Mouse (Mus musculus) liver, embryonic 14.5 days (tissue): ENCODE measurements around the gene Cobl. TPM values are rescaled to one million over a fixed set of nuclear protein-coding genes. Genes with fewer than 3 reads are reported as not detected.

Experiments
- ATAC-seq: fragments of 200-750 bp; cut with Nextera tagmentation; 2 replicates; pipeline ENCODE4 v1.8.0; 2017; ENCODE audit warnings: moderate number of reproducible peaks, mild to moderate bottlenecking, moderate library complexity; ENCODE audit not compliant: insufficient read depth
- DNase-seq, 3 experiments: peaks; one replicate each; pipeline ENCODE4 v3.0.0-alpha.2; 2012 to 2013; ENCODE audit warnings: low read depth in 3 of 3, low spot score in 3 of 3
- H3K27ac ChIP-seq: fragments of 300-500 bp; sonication (generic); 2 replicates; pipeline ENCODE4 v1.5.1; 2014; ENCODE audit warnings: moderate library complexity, mild to moderate bottlenecking, control low read depth, inconsistent platforms
- H3K27me3 ChIP-seq: fragments of 300-500 bp; sonication (generic); 2 replicates; pipeline ENCODE4 v1.6.1; 2014; ENCODE audit warnings: mild to moderate bottlenecking, low read length, moderate library complexity; ENCODE audit not compliant: control insufficient read depth, insufficient read depth
- H3K36me3 ChIP-seq: fragments of 300-500 bp; sonication (generic); replicated peaks from 2 replicates; pipeline ENCODE4 v1.6.1; 2014; ENCODE audit warnings: low read depth; ENCODE audit not compliant: control insufficient read depth, insufficient read depth
- H3K4me1 ChIP-seq, 2 experiments: fragments of 200-500 bp in 1 of 2; fragments of 300-500 bp in 1 of 2; sonication (generic) in 1 of 2; replicated peaks; 2 replicates each; pipeline ENCODE4 v1.6.1; 2012 to 2014; ENCODE audit warnings: antibody characterized with exemption in 1 of 2, inconsistent platforms in 1 of 2, low read length in 1 of 2; ENCODE audit not compliant: control insufficient read depth in 2 of 2, insufficient read depth in 2 of 2
- H3K4me2 ChIP-seq: fragments of 300-500 bp; sonication (generic); 2 replicates; pipeline ENCODE4 v1.6.1; 2014; ENCODE audit warnings: low read depth, mild to moderate bottlenecking, control low read depth, moderate library complexity
- H3K4me3 ChIP-seq, 2 experiments: fragments of 200-500 bp in 1 of 2; fragments of 300-500 bp in 1 of 2; sonication (generic) in 1 of 2; 2 replicates each; pipeline ENCODE4 v1.5.1; 2012 to 2014; ENCODE audit warnings: low read depth in 2 of 2, low read length in 2 of 2, mild to moderate bottlenecking in 2 of 2, control low read depth in 1 of 2, inconsistent platforms in 1 of 2, moderate library complexity in 1 of 2; ENCODE audit not compliant: insufficient read depth in 1 of 2
- H3K9ac ChIP-seq: fragments of 300-500 bp; sonication (generic); replicated peaks from 2 replicates; pipeline ENCODE4 v1.6.1; 2014; ENCODE audit warnings: mild to moderate bottlenecking, control low read depth, moderate library complexity
- H3K9me3 ChIP-seq: fragments of 300-500 bp; sonication (generic); 2 replicates; pipeline ENCODE4 v1.6.1; 2016; ENCODE audit warnings: low read length, mixed read lengths; ENCODE audit not compliant: control insufficient read depth
- CTCF ChIP-seq: IDR thresholded peaks from 2 replicates; pipeline ENCODE4 v1.5.1; 2016; ENCODE audit warnings: antibody characterized with exemption, low read depth, control low read depth
- EP300 ChIP-seq: IDR thresholded peaks from 2 replicates; pipeline ENCODE4 v1.6.1; 2016; ENCODE audit warnings: antibody characterized with exemption, low read depth
- WGBS: fragments of 180-500 bp; shearing (Covaris S2); extraction: QIAGEN DNeasy Blood & Tissue Kit; methylation state at CpG from one replicate; pipeline ENCODE4 v1.1.7; 2014; ENCODE audit not compliant: insufficient replicate concordance; 5-methylcytosine and 5-hydroxymethylcytosine counted together
- polyA plus RNA-seq, 2 experiments: library from polyadenylated mRNA; depleted of rRNA in 1 of 2; stranded (reverse) in 1 of 2; unstranded in 1 of 2; fragments of >200 nt; fragmentation: Nextera tagmentation in 1 of 2; extraction: Ambion mirVana in 1 of 2; gene quantifications; 2 replicates each; pipeline versions ENCODE4 v1.2.1 to v1.2.3; 2012 to 2014

Gene Cobl
- polyA plus RNA-seq, 2 experiments = 0.56 to 0.64 TPM

DNA sequence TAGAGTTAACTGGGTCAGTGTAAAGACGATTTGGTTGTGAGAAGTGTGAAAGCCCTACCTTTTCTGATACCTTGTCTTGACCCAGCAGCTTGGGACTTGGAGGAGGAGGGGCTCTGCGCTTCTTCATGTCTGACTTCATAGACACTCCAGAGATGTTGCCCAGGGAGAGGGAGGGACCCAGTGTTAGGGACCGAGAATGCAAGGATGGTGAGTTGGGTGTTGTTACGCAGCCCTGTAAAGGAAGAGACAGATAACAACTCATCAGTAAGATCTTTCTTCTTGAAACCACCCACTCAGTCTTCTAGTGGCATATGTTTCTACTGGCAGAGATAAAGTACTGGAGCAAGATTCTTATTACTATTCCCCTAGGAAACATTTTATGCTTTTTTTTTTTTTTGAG lies 121.1 kb downstream of the Cobl start:
- Histone ChIP-seq H3K27me3 (no peaks in the 10 kb centered on the region), H3K4me3 (no peak overlapping the region), H3K4me1 (no peaks in the 10 kb centered on the region), H3K27ac (no peak overlapping the region), H3K9me3 (no peaks in the 10 kb centered on the region), H3K36me3 (no peaks in the 10 kb centered on the region), H3K4me2 (no peak overlapping the region), H3K9ac (no peak overlapping the region)
- no peak for ATAC-seq
- WGBS = 70% methylated on average over 4 of the region's 4 CpGs
- TF ChIP-seq EP300 (no peak), CTCF (no peak)
- DNase-seq = no peak

DNA sequence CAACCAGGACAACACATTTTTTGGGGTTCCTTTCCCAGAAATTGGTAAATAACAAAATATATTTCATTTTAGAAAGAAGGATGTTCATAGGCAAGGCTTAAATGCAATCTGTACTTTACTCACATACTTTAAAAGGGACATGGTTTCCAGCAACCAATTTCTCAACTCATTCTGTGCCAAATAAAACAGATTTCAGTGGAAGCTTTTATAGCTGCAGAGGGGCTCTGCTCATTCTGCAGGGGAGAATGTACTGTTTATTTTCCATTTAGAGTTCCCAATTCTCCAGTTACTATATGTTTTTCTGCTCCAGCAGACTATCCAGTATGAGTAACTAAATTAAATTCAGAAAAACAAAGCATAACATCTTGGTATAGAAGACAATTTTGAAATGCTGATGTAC lies 124.1 kb downstream of the Cobl start:
- Histone ChIP-seq H3K27ac (no peak overlapping the region), H3K27me3 (no peaks in the 10 kb centered on the region), H3K4me2 (no peak overlapping the region), H3K9ac (no peak overlapping the region), H3K4me1 (no peaks in the 10 kb centered on the region), H3K9me3 (no peaks in the 10 kb centered on the region), H3K4me3 (no peak overlapping the region), H3K36me3 (no peaks in the 10 kb centered on the region)
- TF ChIP-seq CTCF (no peak), EP300 (no peak)
- no peak for DNase-seq
- no peak for ATAC-seq

DNA sequence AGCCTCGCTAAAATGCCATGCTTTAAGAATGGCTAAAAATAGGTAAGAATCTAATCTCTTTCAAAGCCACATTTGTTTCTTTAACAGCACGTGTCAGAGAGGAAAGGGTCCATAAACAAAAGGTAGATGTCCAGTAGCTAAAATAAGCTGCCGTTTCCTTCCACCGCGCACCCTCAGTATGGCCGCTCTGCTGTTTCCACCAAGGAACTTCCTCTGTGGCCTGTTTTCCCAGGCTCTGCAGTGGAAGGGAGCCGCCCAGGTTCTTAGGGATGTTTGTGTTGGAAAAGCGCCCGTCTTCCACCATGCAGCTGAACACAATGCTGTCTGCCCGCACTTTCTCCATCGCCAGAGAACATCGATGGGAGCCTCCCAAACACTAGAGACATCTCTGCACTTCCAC lies 128.6 kb downstream of the Cobl start:
- no peak for ATAC-seq
- Histone ChIP-seq H3K36me3 (no peaks in the 10 kb centered on the region), H3K4me2 (no peak overlapping the region), H3K4me3 (no peak overlapping the region), H3K9ac (no peak overlapping the region), H3K27me3 (no peaks in the 10 kb centered on the region), H3K9me3 (no peaks in the 10 kb centered on the region), H3K27ac (no peak overlapping the region), H3K4me1 (no peaks in the 10 kb centered on the region)
- DNase-seq = no peak
- TF ChIP-seq EP300 (no peak), CTCF (no peak)
- WGBS = 33% methylated on average over 12 of the region's 12 CpGs

DNA sequence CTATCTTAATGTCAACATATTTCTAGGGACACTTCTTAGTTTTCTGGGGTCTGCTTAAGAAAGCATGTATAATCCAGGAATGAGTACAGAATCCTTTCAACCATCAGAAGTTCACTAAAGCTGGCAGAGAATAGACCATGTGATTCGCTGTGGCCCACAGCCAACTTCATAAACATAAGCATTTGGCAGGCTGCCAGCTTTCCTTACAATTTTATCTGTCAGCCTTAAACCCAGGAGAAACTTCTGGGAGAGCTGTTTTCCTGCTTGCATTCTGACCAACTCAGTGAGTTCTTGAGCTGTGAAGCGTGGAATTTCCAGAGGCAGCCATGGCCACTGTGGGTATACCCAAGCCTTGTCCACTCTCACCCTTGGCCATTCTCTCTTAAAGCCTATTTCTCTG lies 132.8 kb downstream of the Cobl start:
- no peaks in the 10 kb centered on the region for H3K4me1 ChIP-seq
- no peak overlapping the region for H3K27ac ChIP-seq
- no peak overlapping the region for H3K4me2 ChIP-seq
- no peaks in the 10 kb centered on the region for H3K9me3 ChIP-seq
- TF ChIP-seq EP300 (no peak), CTCF (no peak)
- no peaks in the 10 kb centered on the region for H3K27me3 ChIP-seq
- H3K36me3 ChIP-seq = no peaks in the 10 kb centered on the region
- 54% methylated on average over 2 of the region's 2 CpGs for WGBS
- ATAC-seq (no peak), DNase-seq (no peak)
- no peak overlapping the region for H3K9ac ChIP-seq
- H3K4me3 ChIP-seq = no peak overlapping the region

- no peak for DNase-seq
- Histone ChIP-seq H3K4me3 (no peak overlapping the region), H3K27me3 (no peaks in the 10 kb centered on the region), H3K9me3 (no peaks in the 10 kb centered on the region), H3K36me3 (no peaks in the 10 kb centered on the region), H3K4me1 (no peaks in the 10 kb centered on the region), H3K9ac (no peak overlapping the region), H3K27ac (no peak overlapping the region), H3K4me2 (no peak overlapping the region)
- ATAC-seq = no peak
- whole genome bisulfite sequencing = 51% methylated on average over 1 of the region's 1 CpGs
- TF ChIP-seq EP300 (no peak), CTCF (no peak)
These were observed 143.3 kb downstream of the Cobl start for GRCm38 (mm10) chr11:12321445-12321844.

DNA sequence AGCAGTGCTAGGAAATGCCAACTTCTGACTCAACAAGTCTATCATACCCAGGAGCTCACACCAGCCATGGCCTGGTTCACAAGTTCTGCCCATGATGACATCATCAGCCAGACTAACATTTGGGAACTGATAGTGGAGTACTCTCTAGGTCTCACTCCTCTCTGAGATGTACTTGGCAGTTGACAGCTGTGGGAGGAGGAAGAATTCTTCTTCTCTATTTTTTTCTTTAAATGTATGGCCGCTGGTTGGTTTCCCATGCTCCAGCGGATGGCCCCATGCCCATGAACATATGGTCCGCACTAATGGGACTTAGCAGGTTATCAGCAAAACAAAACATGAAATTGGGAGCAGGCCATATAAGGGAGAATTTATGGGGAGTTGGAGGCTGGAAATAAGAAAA lies 145.4 kb downstream of the Cobl start:
- Histone ChIP-seq H3K9ac (no peak overlapping the region), H3K36me3 (no peaks in the 10 kb centered on the region), H3K9me3 (no peaks in the 10 kb centered on the region), H3K4me2 (no peak overlapping the region), H3K4me3 (no peak overlapping the region), H3K27ac (no peak overlapping the region), H3K4me1 (no peaks in the 10 kb centered on the region), H3K27me3 (no peaks in the 10 kb centered on the region)
- WGBS = 74% methylated on average over 3 of the region's 3 CpGs
- no peak for TF ChIP-seq CTCF
- TF ChIP-seq EP300 = no peak
- ATAC-seq (no peak), DNase-seq (no peak)
